Mouse (Mus musculus): ENCODE results near the gene Rbm19.

Rbm19 gene

DNA sequence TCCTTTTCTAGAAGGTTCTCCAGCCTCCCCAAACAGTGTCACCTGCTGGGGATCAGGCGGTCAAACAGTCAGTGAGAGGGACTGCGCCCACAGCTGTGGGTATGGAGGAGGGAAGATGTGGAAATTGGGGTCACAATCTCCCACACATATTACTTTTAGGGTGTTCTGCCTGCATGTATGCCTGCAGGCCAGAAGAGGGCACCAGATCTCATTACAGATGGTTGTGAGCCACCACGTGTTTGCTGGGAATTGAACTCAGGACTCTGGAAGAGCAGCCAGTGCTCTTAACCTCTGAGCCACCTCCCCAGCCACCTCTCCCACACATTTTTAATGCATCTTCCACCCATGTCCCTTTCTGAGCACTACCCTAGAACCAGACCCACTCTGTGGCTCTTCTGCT, 88.1 kb downstream of the Rbm19 start:
- no peak for DNase-seq (ENCODE audit: low spot score in 2 of 2)

DNA sequence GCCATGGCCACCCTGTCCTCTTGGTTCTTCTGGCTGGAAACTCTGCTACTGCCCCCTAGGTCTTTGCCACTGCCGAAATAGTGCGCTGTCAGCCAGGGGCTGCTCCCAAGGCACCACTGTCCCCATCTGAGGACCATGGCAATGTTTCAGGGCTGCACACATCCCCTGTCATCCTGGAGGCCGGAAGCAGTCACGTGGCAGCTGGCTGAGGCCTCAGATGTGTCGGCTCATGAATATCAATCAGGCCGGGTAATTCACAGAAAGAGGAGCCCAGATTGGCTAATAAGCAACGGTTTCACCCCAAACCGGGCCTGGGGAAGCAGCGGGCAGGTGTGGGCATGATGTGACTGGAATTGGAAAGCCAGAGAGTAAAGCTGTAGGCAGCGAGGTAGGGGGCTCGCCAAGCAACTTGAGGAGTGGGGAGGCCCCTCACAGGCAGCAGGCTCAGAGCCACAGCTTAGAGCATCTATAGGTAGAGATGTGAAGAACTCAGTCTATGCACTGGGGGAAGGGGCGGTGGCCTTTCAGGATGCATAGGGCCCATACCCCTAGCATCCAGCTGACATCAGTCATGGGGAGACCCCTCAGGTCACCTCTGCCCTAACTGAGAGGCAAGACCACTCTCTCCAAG, 90.2 kb downstream of the Rbm19 start:
- no peak for DNase-seq (ENCODE audit: low spot score in 2 of 2)

DNA sequence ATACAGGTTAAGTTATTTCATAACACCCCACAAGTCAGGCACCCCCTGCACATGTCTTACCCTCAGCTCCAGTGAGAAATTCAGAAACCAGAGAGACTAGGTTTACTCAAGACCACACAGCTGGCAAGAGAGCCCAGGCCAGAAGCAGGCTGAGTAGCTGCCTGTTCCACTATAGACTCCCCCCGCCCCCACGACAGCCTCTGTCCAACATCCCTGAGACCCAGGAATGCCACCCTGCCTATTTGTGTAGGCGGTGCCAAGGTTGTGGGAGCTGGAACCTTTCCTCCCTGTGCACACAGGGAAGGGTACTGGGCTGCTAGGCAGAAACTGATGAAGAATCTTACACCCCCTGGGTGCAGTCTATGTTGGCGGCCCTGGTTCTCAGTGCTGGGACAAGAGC, 91.2 kb downstream of the Rbm19 start:
- no peak for DNase-seq (ENCODE audit: low spot score in 2 of 2)

DNA sequence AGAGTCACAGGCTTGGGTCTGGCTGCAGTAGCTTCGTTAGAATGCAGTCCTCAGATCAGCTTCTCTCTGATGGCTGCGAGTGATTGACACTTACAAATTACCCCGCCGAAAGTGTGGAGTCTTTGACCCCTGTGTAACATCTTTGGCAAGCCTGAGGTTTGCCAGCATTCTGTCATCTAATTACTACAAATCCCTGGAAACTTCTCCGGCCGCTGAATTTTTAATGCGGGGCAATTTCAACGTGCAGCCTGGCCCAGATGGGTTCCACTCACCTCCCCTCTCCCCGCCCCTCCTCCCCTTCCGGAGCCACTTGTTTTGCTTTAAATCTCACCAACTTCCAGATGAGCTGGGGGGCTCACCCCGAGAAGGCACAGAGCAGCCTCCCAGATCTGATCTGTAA, 94.4 kb downstream of the Rbm19 start:
- no peak for DNase-seq (ENCODE audit: low spot score in 2 of 2)

DNA sequence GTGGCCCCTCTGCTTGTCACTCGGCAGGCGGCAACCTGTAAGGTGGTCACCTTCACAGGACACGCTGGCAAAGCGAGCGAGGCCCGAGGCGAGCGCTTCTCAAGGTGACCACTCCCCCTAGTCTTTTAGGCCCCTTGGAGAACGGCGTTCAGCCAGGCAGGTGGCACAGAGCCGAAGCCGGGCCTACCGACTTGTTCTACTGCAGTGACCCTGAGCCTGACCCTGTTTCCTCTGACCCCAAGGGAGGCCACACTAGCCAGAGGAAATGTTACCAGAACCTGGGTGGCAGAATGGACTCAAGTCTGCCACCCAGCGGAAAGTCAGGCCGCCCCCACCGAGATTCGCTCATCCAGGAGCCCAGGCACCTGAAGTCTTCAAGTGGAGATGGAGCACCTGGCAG, 94.9 kb downstream of the Rbm19 start:
- DNase-seq (ENCODE audit: low spot score in 2 of 2): no peak

DNA sequence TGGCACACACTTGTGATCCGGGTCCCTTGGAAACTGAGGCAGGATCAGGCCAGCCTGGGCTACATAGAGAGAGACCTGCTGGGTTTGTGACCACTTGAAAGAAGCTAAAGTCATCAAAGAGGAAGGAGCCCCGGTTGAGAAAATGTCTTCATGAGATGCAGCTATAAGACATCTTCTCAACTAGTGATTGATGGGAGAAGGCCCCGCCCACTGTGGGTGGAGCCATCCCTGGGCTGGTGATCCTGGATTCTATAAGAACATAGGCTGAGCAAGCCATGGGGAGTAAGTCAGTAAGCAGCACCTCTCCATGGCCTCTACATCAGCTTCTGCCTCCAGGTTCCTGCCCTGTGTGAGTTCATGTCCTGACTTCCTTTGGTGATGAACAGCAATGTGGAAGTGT, 98.2 kb downstream of the Rbm19 start:
- DNase-seq (ENCODE audit: low spot score in 2 of 2): no peak

DNA sequence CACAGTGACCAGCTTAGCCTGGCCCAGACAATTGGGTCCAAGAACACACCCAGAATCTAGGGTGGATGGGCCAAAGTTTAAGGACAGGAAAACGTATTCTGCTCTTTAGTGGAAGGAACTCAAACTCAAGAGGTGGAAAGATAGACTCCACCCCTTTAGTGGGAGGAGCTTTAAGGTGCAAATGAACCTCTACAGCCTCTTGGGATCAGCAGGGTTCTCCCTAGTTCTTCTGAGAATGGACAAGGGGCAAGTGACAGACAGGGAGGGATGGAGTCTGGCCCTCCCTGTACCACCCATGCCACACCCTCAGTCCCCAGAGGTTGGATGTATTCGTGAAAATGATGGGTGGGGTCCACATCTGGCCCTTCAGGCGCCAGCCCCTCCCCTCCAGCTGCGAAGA, 105.0 kb downstream of the Rbm19 start:
- DNase-seq (ENCODE audit: low spot score in 2 of 2): no peak

DNA sequence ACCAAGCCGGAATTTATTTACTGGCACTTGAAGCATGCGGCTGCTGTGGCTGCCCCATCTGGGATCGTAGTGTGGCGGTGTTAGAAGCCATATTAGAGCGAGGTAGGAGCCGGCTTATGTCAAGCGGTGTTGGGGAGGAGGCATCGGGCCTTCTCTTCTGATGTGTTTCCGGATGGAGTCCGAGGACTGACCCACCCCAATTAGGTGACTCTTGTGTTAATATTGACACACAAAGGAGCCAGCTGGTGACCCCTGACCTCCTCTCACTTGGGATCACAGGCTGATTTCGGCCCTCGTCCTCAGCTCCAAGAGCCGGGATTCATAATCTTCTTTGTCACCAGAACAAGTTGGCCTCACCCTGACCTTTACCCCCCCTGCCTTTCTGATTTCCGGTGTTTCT, 109.1 kb downstream of the Rbm19 start:
- no peak for DNase-seq (ENCODE audit: low spot score in 2 of 2)

DNA sequence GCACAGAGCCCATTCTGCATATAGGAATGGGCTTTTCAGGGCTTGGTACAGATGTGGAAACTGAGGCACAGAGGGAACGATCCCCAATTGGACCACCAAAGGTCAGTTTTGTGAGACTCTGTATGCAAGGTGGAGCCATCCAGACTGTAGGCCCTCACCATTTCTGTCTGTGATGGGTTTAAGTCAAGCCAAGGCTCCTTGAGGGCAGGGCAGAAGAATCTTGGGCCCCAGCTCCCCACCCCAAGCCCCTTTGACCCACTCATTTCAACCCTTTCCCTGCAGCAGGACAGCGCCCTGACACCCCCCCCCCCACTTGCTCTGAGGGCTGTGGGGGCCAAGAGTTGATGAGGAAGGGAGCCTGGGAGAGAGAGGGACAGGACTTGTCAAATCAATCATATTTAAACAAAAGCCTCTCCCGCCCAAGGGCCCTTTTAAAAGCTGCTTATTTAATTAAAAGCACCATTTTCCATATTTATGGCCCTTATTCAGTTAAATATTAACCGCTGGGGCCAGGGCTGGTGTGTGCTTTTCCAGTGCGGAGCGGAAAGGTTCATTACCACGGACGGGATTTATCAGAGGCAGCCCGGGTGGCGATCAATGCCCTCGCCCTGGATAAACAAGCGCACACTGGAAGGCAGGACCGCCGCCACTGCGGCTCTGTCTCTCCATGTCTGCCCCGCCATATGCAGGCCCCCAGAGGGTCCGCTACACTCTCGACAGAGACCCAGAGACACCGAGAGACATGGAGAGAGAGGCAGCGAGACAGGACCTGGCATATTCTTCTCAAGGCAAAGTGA, 112.5 kb downstream of the Rbm19 start:
- DNase-seq (ENCODE audit: low spot score in 2 of 2): no peak

DNA sequence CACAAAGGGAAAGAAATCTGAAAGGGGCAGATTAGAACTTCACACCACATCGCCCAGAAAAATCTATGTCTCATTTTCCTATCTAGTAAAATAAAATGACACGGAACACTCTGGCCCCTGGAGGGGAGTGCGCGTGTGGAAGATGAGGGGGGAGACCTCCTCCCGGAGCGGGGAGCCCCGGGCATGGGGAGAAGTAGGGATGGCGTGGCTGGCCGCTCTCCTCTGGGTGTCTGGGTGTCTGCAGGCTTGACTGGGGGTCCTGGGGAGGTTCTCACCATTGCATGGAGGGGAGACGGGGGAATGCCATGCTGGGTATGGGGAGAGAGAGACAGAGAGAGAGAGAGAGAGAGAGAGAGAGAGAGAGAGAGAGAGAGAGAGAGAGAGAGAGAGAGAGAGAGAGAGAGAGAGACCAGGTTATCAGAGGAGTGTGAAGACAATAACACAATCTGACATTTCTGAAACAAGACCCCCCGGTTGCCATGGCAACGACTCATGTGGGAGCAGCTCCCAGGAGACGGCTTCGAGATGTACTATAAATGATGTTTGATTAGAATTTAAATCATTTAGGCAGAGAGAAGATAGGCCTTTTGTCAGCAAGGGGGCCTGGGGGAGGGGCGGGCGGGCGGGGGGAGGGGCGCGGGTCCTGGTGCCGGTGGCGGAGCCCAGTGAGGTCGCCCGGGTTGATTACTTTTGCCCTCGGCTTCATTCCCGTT, 115.3 kb downstream of the Rbm19 start:
- no peak for DNase-seq (ENCODE audit: low spot score in 2 of 2)

DNA sequence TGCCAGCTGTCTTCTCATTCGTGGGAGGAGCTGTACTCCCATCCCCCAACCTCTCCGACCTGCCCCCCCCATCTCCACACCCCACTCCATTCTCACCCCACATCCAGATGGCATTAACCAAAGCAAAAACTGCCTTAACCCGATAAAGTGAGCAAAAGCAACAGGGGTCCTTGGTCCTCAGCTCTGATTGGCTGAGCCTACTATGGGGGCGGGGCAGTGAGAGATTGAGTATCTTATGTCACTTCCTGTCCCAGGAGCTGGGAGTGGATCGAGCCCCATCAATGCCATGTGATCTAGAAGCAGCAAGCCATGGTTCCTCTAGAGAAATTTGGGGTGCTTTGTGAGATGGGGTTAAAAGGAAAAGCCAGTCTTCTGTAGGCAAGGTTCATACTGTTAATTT, 118.9 kb downstream of the Rbm19 start:
- no peak for DNase-seq (ENCODE audit: low spot score in 2 of 2)

DNA sequence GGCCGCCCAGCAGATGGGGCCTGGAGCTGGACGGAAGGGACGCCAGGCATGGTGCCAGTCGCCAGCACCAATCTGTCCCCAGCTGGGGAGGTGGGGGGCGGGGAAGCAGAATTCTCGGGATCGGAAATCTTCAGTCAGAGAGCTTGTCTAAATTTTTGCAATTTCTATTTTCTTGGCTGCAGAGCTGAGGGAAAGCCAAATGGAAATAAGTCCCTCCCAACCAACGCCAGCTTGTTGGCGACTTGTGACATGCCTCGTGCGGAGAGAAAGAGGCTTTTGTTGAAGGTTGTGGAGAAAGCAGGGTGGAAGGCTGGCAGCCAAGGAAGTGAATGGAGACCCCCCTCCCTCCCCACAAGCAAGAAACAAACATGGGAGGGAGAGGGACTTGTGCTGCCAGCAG, 119.3 kb downstream of the Rbm19 start:
- DNase-seq (ENCODE audit: low spot score in 2 of 2): no peak

DNA sequence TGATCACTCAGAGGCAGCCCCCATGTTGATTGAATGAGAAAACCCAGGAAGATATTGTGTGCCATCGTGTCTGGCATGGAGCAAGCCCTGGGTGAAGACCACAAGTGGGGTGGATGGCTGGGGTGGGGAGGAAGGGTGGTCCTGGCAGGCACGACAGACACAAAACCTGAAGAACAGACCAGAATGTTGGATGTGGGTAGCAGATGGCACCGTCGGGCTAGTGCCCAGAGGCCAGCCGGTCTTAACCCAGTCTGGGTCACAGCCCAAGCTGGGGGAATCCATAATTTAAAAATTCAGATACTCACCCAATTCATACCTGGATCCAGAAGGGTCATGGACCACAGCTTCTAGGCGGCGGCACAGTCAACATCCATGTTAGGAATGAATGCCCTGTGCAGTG, 123.8 kb downstream of the Rbm19 start:
- no peak for DNase-seq (ENCODE audit: low spot score in 2 of 2)

DNA sequence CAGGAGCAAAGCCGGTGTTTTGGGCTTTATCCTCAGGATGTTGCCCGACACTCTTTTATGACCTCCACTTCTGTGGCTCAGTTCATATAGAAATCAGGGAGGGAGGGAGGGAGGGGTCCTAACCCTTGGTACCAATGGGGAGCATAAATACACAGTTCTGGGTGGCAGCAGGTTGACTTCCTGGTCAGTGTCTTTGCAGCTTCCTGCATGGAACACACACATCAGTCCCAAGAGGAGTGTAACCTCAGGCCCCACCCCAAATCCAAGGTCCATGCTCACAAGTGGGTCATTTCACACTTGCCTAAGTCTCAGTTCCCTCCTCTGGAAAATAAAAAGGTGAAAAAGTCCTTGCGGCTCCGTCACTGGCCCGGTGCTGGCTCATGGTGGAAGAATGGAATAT, 129.1 kb downstream of the Rbm19 start:
- no peak for DNase-seq (ENCODE audit: low spot score in 2 of 2)

Measured in urinary bladder, postnatal 4 days (tissue).